Mouse (Mus musculus) left cerebral cortex, adult 18-20 months (tissue): Measurements from ENCODE around the gene Zfp825. TPM values are rescaled to one million over a fixed set of nuclear protein-coding genes. Genes with fewer than 3 reads are reported as not detected.
"Not testable (repeated sequence)": the region's sequence is repeated elsewhere in the genome, so short reads cannot be mapped to it uniquely, and the experiment has no call there.

Source experiments
- DNase-seq, 2 experiments: peaks; one replicate each; pipeline ENCODE4 v3.0.0; 2021 to 2022; ENCODE audit warnings: low spot score in 2 of 2, mixed read lengths in 1 of 2
- long read RNA-seq, 2 experiments: library from polyadenylated mRNA; stranded (forward); transcript quantifications; one replicate each; pipeline ENCODE4 v2.0.0; 2021
- total RNA-seq, 2 experiments: library from RNA; stranded (reverse); gene quantifications; 2 replicates each; pipeline ENCODE4 v1.2.3; 2021

Zfp825 gene
- total RNA-seq, result 1 to 10 TPM; 8.0 to 8.1 TPM
- long read RNA-seq, experiment 1, partial matches to known transcripts, result 0 of 1 reads
- long read RNA-seq, experiment 1, other reads (novel, unspliced or antisense), result 0 of 1 reads
- long read RNA-seq, experiment 2, transcript Zfp825-203 (5 exons, 1,549 nt), result major isoform, 5 of 8 reads
- long read RNA-seq, experiment 2, partial matches to known transcripts, result 0 of 8 reads
- long read RNA-seq, experiment 2, other reads (novel, unspliced or antisense), result 1 of 8 reads

DNA sequence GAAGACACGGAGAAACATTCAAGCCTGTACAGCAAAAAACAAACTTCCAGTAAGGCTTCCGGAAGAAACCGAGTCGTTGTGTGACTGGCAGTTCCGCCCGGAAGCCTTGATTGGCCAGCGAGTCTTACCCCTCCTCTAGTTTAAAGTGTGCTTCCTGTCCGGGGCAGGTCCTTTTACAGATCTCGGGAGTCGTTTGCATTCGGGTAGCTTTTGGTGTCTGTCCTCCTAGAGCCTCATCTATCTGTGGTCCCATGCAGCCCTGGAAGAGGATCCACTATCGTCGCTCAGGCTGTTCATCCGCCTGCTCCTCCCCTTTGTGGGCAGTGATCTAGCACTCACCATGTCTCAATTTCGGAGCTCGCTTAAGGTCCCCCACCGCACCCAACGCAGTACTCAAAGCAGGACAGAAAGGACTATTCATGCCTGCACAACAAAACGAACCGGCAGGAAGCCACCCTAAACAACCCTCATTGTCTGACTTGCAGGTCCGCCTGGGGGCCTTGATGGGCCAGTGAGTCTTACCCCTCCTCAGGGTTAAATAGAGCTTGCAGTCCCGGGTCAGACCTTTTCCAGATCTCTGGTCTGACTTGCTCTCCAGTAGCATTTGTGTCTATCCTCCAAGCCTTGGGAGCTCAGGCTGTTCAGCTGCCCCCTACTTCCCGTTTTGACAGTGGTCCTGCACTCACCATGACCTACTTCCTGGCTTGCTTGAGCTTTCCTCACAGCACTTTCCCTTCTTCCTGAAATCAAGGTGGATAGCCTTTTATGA, at the start of gene Zfp825:
Gene Zfp825, minus strand, starts transcription at position 82 of the 769 bp plus-strand sequence.
- DNase-seq, result peak; percentile 65 to 71

DNA sequence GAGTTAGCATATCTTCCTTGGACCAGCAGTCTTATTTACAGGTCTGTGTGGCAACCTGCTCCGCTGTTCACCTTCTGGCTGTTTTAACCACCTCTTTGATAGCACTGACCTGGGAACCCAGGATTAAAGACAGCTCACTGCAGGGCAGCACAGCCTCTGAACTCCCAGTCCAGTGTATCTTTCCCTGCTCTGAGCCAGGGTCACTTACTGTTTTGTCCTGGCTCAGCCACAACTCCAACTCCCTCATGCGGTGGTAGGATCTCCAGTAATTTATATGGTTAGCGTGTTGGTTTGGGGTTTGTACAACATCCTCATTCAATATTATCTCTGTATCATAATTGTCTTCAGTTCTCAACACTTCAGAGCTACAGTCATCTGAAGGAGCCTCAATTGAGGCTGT, 41.6 kb upstream of the Zfp825 start:
- DNase-seq, result not testable (repeated sequence)

DNA sequence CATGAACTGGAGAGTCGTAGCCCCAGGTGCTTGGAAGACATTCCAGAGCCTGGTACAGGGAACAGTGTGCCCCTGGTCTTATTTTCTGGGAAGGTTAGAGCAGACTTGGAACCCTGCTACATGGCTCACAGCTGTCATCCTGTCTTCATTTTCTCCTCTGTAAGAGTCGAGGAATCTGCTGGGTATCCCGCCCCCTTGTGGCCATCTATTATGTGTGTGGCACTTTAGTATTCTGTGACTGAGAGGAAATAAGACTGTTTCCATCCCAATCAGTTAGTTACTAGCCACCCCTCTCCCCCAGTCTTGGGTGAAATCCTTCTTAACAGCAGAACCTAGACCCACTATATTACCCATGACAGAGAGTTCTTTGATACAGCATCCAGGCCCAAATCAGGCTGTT, 41.1 kb upstream of the Zfp825 start:
- DNase-seq, result peak; percentile 37 to 51

DNA sequence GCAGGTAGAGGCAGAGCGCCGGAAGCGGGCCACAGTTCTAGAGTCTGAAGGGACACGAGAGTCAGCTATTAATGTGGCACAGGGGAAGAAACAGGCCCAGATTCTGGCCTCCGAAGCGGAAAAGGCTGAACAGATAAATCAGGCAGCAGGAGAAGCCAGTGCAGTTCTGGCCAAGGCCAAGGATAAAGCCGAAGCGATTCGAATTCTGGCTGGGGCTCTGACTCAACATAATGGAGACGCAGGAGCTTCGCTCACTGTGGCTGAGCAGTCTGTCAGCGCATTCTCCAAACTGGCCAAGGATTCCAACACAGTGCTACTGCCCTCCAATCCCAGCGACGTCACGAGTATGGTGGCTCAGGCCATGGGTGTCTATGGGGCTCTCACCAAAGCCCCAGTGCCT, 40.3 kb upstream of the Zfp825 start:
- DNase-seq, result no peak

DNA sequence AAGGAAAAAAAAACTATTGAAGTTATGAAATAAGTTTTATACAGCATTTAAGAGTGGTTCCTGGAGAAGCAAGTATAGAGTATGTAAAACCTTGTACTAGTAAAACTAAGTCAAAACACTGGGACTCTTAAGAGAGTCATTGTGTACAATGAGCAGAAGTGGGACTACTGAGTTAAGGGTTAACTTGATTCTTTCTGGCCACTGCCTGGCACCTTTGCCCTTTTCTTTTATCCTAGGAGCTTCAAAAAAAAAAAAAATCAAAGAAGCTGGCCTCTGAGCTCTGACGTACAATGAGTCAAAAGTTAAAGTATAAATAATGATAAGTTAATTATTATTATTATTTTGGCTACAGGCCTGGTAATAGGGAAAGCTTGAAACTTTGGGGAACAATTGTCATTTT, 37.5 kb upstream of the Zfp825 start:
- DNase-seq, result not testable (repeated sequence)

DNA sequence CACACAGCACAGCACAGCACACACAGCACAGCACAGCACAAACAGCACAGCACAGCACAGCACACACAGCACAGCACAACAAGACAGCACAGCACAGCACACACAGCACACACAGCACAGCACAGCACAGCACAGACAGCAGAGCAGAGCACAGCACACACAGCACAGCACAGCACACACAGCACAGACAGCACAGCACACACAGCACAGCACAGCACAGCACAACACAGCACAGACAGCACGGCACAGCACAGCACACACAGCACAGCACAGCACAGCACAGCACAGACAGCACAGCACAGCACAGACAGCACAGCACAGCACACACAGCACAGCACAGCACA, 35.6 kb upstream of the Zfp825 start:
- DNase-seq, result not testable (repeated sequence)

DNA sequence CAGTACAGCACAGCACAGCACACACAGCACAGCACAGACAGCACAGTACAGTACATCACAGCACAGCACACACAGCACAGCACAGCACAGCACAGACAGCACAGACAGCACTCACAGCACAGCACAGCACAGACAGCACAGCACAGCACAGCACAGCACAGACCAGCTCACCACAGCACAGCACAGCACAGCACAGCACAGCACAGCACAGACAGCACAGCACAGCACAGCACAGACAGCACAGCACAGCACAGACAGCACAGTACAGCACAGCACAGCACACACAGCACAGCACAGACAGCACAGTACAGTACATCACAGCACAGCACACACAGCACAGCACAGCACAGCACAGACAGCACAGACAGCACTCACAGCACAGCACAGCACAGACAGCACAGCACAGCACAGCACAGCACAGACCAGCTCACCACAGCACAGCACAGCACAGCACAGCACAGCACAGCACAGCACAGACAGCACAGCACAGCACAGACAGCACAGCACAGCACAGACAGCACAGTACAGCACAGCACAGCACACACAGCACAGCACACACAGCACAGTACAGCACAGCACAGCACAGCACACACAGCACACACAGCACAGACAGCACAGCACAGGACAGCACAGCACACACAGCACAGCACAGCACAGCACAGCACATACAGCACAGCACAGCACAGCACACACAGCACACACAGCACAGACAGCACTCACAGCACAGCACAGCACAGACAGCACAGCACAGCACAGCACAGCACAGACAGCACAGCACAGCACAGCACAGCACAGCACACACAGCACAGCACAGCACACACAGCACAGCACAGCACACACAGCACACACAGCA, 35.0 kb upstream of the Zfp825 start:
- not testable (repeated sequence) for DNase-seq

DNA sequence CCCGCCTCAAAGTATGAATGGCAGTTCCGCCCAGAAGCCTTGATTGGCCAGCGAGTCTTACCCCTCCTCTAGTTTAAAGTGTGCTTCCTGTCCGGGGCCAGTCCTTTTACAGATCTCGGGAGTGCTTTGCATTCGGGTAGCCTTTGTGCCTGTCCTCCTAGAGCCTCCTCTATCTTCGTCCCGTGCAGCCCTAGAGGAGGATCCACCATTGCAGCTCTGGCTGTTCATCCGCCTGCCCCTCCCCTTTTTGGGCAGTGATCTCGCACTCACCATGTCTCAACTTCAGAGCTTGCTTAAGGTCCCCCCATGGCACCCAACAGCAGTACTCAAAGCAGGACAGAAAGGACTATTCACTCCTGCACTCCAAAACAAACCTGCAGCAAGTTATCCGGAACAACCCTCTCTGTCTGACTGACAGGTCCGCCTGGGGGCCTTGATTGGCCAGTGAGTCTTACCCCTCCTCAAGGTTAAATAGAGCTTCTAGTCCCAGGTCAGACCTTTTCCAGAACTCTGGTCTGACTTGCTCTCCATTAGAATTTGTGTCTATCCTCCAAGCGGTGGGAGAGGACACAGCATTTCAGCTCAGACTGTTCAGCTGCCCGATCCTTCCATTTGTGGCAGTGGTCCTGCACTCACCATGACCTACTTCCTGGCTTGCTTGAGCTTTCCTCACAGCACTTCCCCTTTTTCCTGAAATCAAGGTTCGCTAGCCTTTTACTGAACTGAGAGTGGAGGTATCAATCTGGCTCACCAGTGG, 28.9 kb upstream of the Zfp825 start:
- peak; percentile 55 to 61 for DNase-seq

DNA sequence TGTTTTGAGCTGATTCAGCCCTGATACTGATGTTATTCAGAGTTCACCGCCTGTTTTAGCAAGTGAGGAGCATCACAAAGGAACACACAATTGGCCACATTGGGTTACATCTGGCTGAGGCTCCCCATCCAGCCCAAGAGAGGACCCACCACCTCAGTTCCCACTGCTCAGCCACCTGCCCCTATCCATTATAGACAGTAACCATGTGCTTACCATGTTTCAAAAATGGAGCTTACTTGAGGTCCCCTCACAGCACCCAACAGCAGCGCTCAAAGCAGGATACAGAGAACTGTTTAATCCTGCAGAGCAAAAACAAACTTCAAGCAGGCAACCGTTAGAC, 28.3 kb upstream of the Zfp825 start:
- not testable (repeated sequence) for DNase-seq

DNA sequence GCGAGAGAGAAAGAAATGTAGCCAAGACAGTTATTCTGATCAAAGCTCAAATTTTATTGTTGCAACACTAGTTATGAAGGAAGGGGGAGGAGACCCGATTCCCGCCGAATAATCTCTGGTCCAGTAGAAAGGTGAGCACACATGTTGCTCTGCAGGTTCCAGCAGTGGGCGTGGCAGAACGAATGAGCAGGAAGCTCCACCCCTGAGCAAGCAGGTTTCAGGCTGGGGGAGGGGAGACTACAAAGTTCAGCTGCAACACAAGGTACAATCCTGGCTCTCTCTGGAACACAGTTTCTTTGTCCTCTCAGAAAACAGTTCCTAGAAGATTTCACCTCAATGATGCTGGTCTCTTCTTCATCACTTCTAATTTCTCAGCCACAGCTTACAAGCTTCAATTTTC, 14.2 kb upstream of the Zfp825 start:
- DNase-seq, result not testable (repeated sequence)

DNA sequence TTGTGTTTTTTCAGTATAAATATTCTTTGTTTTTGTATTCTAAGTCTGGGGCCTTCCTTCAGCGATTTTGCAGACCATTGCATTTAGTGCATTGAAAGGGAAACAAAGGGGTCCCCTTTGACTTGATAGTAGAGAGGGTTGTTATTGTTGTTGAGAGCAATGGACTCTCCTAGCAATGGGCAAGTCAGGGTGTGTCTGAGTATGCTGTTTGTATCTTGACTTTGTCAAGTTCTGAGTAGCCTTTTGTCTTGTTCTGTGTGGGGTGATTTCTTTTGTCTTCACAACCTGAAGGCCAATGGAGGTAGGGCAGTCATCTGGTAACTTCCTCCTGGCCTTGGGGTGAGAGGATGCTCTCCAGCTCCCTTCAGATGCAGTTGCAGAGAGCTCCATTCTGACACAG, 9.1 kb upstream of the Zfp825 start:
- DNase-seq, result not testable (repeated sequence)

DNA sequence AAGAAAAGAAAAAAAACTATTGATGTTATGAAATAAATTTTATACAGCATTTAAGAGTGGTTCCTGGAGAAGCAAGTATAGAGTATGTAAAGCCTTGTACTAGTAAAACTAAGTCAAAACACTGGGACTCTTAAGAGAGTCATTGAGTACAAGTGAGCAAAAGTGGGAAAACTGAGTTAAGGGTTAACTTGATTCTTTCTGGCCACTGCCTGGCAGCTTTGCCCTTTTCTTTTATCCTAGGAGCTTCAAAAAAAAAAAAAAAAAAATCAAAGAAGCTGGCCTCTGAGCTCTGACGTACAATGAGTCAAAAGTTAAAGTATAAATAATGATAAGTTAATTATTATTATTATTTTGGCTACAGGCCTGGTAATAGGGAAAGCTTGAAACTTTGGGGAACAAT, 5.9 kb upstream of the Zfp825 start:
- DNase-seq, result not testable (repeated sequence)

DNA sequence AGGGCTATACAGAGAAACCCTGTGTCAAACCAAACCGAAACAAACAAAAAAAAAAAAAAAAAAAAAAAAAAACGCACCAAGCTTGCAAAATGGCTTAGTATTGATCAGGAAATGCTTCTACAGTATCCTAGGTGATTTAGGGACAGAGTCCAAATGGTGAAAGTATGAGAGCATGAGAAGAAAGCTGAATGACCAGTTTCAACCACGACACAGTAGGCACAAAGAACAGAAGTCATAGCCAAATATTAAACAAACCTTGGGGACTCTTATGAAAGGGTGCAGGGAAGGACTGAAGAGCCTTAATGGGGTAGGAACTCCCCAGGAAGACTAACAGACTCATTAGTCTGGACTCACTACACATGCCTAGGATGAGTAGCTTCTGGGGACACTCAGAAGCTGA, 9.5 kb downstream of the Zfp825 start:
- DNase-seq, result not testable (repeated sequence)

DNA sequence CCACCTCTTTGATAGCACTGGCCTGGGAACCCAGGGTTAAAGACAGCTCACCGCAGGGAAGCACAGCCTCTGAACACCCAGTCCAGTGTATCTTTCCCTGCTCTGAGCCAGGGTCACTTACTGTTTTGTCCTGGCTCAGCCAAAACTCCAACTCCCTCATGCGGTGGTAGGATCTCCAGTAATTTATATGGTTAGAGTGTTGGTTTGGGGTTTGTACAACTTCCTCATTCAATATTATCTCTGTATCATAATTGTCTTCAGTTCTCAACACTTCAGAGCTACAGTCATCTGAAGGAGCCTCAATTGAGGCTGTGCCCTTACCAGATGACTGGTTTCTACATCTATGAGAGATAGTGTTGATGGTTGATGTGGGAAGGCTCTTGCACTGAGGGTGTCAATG, 22.3 kb downstream of the Zfp825 start:
- DNase-seq, result not testable (repeated sequence)

DNA sequence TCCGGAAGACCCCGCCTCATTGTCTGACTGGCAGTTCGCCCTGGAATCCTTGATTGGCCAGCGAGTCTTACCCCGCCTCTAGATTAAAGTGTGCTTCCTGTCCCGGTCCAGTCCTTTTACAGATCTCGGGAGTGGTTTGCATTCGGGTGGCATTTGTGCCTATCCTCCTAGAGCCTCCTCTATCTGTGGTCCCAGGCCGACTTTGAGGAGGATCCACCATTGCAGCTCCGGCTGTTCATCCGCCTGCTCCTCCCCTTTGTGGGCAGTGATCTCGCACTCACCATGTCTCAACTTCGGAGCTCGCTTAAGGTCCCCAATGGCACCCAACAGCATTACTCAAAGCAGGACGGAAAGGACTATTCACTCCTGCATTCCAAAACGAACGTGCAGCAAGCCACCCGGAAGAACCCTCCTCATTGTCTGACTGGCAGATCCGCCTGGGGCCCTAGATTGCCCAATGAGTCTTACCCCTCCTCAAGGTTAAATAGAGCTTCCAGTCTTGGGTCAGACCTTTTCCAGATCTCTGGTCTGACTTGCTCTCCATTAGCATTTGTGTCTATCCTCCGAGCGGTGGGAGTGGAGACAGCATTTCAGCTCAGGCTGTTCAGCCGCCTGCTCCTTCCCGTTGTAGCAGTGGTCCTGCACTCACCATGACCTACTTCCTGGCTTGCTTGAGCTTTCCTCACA, 30.9 kb downstream of the Zfp825 start:
- peak; percentile 74 to 82 for DNase-seq

DNA sequence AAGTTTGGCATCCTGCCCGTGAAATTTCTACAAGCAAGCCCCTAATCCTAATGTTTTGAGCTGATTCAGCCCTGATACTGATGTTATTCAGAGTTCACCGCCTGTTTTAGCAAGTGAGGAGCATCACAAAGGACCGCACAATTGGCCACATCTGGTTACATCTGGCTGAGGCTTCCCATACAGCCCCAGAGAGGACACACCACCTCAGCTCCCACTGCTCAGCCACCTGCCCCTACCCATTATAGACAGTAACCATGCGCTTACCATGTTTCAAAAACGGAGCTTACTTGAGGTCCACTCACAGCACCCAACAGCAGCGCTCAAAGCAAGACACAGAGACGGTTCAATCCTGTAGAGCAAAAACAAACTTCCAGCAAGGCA, 31.5 kb downstream of the Zfp825 start:
- DNase-seq, result not testable (repeated sequence)

DNA sequence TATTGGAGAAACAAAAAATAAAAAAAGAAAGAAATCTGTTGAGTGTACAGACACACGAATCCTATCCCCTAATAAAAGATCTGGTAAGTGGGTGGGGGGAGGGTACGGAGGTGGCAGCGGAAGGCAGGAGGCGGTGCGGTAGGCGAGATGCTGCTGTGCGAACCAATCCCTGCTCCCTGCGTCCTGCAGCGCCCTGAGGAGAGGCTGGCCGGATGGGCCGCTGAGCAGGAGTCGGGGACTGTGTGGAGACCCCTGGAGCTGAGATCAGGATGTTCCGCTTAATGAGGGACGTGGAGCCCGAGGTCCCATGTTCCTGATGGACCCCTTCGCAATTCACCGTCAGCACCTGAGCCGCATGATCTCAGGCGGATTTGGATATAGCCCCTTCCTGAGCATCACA, 53.9 kb downstream of the Zfp825 start:
- DNase-seq, result no peak
